Mouse (Mus musculus) embryo, embryonic 10.5 days (tissue): Measurements from ENCODE around the gene Vcam1.

ENCODE experiments used
- DNase-seq: peaks from one replicate; pipeline ENCODE4 v3.0.0-alpha.2; 2015; ENCODE audit warnings: low spot score

Vcam1 gene

DNA sequence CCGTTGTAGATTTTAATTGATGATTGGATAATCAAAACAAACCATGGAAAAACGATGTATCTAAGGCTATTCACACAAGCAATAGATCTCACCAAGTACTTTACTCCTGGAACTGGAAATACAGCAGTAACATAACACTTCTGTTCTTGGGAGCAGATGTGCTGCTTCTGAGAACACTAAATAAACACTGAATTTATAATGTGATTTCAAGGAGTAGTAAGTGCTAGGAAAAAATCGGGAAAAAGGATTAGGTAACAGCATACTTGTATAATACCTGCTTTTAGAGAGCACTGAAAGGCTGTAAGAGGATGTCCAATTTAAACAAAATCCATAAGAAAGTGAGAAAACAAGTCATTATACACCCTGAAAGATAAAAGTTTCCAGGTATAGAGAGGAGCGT is 43.5 kb downstream of the Vcam1 start:
- no peak for DNase-seq

DNA sequence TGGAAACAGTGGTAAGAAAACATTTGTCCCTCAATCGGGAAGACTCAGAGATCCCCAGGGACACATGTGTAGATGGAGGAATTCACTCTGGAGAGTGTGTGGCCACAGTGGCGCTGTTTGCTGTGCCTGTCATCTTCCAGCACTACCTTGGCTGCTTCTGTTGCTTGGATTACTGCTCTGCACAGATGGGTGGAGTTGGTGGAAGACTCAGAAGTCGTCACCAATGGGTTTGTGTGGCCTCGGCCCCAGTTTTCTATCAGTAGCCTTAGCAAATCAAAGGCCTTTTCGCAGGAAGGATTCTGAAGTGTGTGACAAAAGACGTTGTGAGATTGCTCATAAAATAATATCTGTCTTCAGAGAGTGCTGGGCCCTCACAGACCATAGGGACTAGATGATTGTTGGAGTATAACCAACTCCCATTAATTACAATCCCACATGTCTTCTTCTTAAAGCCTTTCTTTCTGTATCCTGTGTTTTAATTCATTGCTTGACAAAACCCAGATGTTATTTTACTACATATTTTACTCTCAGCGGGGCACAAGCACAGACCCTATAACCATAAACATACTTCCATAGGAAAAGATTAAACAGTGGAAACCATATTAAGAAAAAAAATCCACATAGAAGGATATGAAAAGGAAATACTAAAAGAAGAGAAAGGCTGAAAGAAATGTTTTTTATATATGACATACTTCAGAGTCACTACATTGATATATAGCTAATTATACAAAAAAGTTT is 48.4 kb downstream of the Vcam1 start:
- peak; percentile 24 for DNase-seq

DNA sequence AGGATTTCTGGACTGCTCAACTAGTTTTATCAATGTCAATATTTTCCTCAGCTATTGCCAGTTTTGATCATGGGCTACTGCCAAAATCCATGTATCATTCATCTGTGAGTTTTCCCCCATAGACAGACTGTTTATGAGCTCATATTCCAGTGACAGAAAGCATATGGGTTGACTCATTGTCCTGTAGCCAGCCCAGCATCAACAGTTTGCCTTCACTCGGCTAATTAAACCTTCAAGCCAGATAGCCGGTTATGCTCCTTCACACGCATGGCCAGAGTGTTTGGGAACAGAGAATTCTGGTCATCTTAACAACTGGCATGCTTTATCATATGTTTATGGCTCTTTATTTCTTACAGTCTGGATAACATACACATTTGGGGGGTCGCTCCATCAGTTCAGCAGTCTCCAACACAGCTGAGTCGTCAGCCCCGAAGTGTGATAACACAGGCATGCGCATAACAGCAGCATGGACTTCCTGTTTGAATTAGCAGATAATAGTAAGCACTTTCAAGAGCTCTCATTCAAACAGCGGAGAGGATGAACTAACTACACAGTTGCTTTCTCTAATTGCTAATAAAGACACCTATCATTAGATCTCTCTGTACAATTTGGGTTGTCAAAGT is 49.2 kb downstream of the Vcam1 start:
- DNase-seq: no peak

DNA sequence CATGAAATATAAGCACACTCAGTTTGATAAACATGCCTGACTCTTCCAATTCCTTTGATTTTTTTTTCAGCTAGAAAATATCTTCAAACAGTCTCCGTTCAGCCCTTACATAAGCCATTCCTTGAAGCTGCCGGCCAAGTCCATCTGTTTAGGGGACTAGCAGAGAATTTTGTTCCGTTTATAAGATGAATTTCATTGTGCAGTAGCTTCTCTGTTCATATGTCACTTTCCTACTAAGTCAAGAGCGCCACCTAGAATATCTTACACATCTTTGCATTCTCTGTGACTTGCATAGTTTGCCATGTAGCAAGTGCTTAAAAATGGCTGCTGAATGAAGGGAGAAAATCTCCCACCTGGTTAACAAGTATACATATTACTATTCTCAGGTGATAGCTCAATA is 51.0 kb downstream of the Vcam1 start:
- peak; percentile 15 for DNase-seq

DNA sequence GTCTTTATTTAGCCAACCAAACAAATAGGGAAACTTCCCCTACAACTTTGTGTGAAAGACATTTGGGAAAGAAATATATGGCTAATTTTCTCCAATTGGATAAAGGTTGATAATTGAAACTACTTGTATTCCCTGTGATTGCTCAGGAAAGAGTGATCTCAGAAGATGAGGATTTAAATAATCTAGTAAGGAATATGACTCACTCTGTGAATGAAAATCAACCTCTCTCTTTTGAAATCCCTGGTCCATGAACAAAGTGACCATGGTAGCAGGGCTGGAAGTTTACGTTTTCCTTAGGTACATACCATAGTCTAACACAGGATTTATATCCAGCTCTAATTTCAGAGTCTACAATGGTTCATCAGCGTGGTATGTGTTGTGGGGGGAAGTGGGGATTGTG is 52.7 kb downstream of the Vcam1 start:
- no peak for DNase-seq

DNA sequence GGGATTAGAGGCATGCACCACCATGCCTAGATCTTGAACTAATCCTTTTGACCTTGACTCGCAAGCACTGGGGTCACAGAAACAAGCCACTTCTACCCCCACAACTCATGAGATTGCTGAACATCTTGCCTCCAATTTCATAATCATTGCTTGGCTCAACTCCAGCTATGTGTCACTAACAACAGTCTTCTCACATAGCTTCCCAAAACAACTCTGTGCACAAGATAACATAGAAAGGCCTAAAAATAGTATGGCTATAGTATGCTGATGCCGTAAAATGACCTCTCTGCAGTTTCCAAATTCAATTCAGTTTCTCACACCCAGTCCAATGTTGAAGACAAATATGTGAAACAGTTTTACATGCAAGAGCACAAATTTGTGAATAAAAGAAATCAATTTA is 56.9 kb downstream of the Vcam1 start:
- no peak for DNase-seq

DNA sequence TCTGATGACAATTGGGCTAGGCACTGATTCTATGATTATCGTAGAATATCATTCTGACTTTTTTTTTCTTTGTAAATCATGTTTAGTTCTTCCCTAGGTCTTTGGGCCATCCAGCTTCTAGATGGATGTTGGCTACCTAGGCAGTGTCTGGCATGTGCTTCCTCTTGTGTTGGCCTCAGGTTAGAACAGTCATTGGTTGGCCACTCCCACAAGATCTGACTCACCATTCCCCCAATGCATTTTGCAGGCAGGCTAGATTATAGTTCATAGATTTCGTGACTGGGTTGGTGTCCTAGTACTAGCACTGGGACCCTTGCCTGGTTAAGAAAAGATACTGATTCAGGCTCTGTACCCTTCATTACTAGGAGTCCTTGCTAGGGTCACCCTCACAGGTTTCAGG is 67.3 kb downstream of the Vcam1 start:
- DNase-seq: no peak

DNA sequence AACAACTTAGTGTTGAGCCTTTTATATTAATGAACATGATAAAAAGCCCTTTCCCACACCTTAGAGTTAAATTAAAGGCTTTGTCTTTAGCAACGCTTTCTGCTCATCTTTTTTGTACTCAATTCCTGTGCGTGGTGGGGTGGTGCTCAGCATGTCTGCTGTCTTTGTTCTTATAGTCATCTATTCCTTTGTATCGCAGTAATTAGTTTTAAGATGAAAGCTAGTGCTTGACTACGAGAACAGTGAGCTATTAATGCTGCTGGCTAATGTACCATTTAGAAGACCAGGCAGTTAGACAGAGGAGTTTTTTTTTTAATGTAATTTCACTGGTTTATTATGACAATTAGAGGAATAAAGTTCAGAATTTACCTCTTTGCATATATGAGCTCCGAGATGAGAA is 69.2 kb downstream of the Vcam1 start:
- no peak for DNase-seq
